Mouse (Mus musculus) ES-E14 (cell line): ENCODE measurements around the gene Slc4a4. TPM values are rescaled to one million over a fixed set of nuclear protein-coding genes. Genes with fewer than 3 reads are reported as not detected.

Experiments used
- DNase-seq: peaks from one replicate; pipeline ENCODE4 v3.0.0-alpha.2; 2013; ENCODE audit warnings: low read depth, low spot score
- H3K27ac ChIP-seq: 2 replicates; pipeline ENCODE4 v1.5.1; 2012; ENCODE audit warnings: low read depth, mild to moderate bottlenecking, low read length, moderate library complexity, mixed read lengths; ENCODE audit not compliant: poor library complexity, insufficient read depth, severe bottlenecking
- H3K36me3 ChIP-seq: 2 replicates; pipeline ENCODE4 v1.6.1; 2012; ENCODE audit warnings: mild to moderate bottlenecking, low read length, moderate library complexity, mixed read lengths; ENCODE audit not compliant: control insufficient read depth, poor library complexity, insufficient read depth, severe bottlenecking
- H3K4me1 ChIP-seq, 2 experiments: fragments of 150-350 bp in 1 of 2; sonication (generic) in 1 of 2; 2 replicates each; pipeline ENCODE4 v1.6.1; 2012; ENCODE audit warnings: low read length in 2 of 2, mild to moderate bottlenecking in 1 of 2, mixed read lengths in 1 of 2; ENCODE audit not compliant: control insufficient read depth in 2 of 2, insufficient read depth in 2 of 2, poor library complexity in 1 of 2
- H3K4me3 ChIP-seq, 2 experiments: fragments of 150-350 bp in 1 of 2; sonication (generic) in 1 of 2; 2 replicates each; pipeline ENCODE4 v1.5.1; 2012; ENCODE audit warnings: low read length in 2 of 2, low read depth in 1 of 2, mild to moderate bottlenecking in 1 of 2, mixed read lengths in 1 of 2; ENCODE audit not compliant: insufficient read depth in 1 of 2, poor library complexity in 1 of 2, severe bottlenecking in 1 of 2
- H3K9ac ChIP-seq: 2 replicates; pipeline ENCODE4 v1.6.1; 2012; ENCODE audit warnings: low read depth, mild to moderate bottlenecking, low read length, mixed read lengths; ENCODE audit not compliant: poor library complexity, insufficient read depth, severe bottlenecking
- H3K9me3 ChIP-seq: fragments of 150-350 bp; sonication (generic); 2 replicates; pipeline ENCODE4 v1.6.1; 2012; ENCODE audit warnings: low read depth, mild to moderate bottlenecking, low read length; ENCODE audit not compliant: control insufficient read depth, insufficient read depth
- CHD2 ChIP-seq: IDR thresholded peaks from 2 replicates; pipeline ENCODE4 v1.6.1; 2014; ENCODE audit warnings: mild to moderate bottlenecking, low read depth, low read length, inconsistent platforms
- HCFC1 ChIP-seq: IDR thresholded peaks from 2 replicates; pipeline ENCODE4 v1.6.1; 2012; ENCODE audit warnings: low read length, inconsistent platforms, borderline replicate concordance; ENCODE audit not compliant: insufficient read depth
- MAFK ChIP-seq: IDR thresholded peaks from 2 replicates; pipeline ENCODE4 v1.6.1; 2014; ENCODE audit warnings: mild to moderate bottlenecking, low read depth, low read length, inconsistent platforms; ENCODE audit not compliant: insufficient read depth
- ZC3H11A ChIP-seq: IDR thresholded peaks from 2 replicates; pipeline ENCODE4 v1.6.1; 2012; ENCODE audit warnings: low read depth, mild to moderate bottlenecking, inconsistent platforms, low read length, borderline replicate concordance
- ZNF384 ChIP-seq: IDR thresholded peaks from 2 replicates; pipeline ENCODE4 v1.6.1; 2012; ENCODE audit warnings: low read depth, low read length, inconsistent platforms
- in situ Hi-C, 2 experiments: fragments of 600-800 bp; cut with MboI; formaldehyde crosslinking; loops; one replicate each; pipeline ENCODE4 v1.15.1; 2025; ENCODE audit warnings: low sequenced_read_pairs in 2 of 2, inconsistent platforms in 1 of 2; ENCODE audit not compliant: unreplicated experiment in 2 of 2
- total RNA-seq: library from RNA; depleted of rRNA; stranded (reverse); fragments of 300-350 nt; gene quantifications from 2 replicates; pipeline ENCODE4 v1.2.3, GENCODE M21; 2012; rRNA removed

Gene Slc4a4
- total RNA-seq, 1 experiment = 2.5 TPM

GRCm38 (mm10) chr5:89278309-89278708 lies 391.7 kb downstream of the Slc4a4 start:
- TF ChIP-seq ZNF384 = no peak
- no peak for TF ChIP-seq MAFK
- TF ChIP-seq ZC3H11A = no peak
- TF ChIP-seq CHD2 = no peak
- no peak for TF ChIP-seq HCFC1
- Histone ChIP-seq H3K9ac (no peak overlapping the region), H3K9me3 (no peaks in the 10 kb centered on the region), H3K4me3 (no peak overlapping the region), H3K27ac (no peak overlapping the region), H3K4me1 (no peaks in the 10 kb centered on the region), H3K36me3 (no peaks in the 10 kb centered on the region)
- DNase-seq = no peak
- in situ Hi-C loops = no loop called here

GRCm38 (mm10) chr5:89280312-89280863 lies 393.8 kb downstream of the Slc4a4 start:
- Histone ChIP-seq H3K36me3 (no peaks in the 10 kb centered on the region), H3K9me3 (no peaks in the 10 kb centered on the region), H3K27ac (no peak overlapping the region), H3K9ac (no peak overlapping the region), H3K4me3 (no peak overlapping the region), H3K4me1 (no peaks in the 10 kb centered on the region)
- DNase-seq = no peak
- in situ Hi-C loops = no loop called here
- no peak for TF ChIP-seq HCFC1
- no peak for TF ChIP-seq CHD2
- no peak for TF ChIP-seq ZC3H11A
- no peak for TF ChIP-seq MAFK
- TF ChIP-seq ZNF384 = no peak

Other genes starting within 250 kb of the Slc4a4 start
- 37.7 and 54.2 TPM in 2 replicates for gene Grsf1, start 210.6 kb upstream of the Slc4a4 start, total RNA-seq
- 6.5 and 10.9 TPM in 2 replicates for gene Mob1b, start 166.0 kb upstream of the Slc4a4 start, total RNA-seq
- gene Dck, start 121.8 kb upstream of the Slc4a4 start, total RNA-seq = 11.3 and 18.2 TPM in 2 replicates